Mouse (Mus musculus): ENCODE data around the gene Gm10256. TPM values are rescaled to one million over a fixed set of nuclear protein-coding genes. Genes with fewer than 3 reads are reported as not detected.
"Not testable (repeated sequence)": the region's sequence is repeated elsewhere in the genome, so short reads cannot be mapped to it uniquely, and the experiment has no call there.

Gene Gm10256
- not detected in 2 replicates for polyA plus RNA-seq (2015; fragmentation: Nextera tagmentation; extraction: Ambion mirVana)

DNA sequence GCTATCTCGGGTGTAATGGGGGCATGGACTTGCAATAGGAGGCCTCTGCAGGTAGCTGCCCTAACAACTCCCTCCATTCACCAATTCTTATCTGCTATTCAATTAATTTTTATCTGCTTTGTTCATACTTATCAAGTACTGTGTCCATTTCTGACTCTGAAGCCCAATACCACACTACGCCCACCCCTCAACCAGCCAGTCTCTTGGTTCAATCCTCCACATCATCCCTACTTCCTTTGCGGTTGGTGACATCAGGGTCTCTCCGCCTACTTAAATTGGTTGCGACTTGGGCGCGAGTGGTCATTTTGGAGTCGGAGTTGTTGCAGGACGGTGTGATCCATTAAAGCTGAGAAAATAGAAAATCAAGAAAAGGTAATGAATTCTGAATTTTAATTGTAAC lies at the start of gene Gm10256, which contains the start of gene Rbmy:
Gene Gm10256 (plus strand): TSS at position 320 of the 400 bp plus-strand sequence.
Gene Rbmy (plus strand): TSS at position 301 of the 400 bp plus-strand sequence.
- H3K9me3 ChIP-seq, H3K9ac ChIP-seq: not testable (repeated sequence)
- no CpG with 5 or more reads among the region's 9 CpGs for WGBS

DNA sequence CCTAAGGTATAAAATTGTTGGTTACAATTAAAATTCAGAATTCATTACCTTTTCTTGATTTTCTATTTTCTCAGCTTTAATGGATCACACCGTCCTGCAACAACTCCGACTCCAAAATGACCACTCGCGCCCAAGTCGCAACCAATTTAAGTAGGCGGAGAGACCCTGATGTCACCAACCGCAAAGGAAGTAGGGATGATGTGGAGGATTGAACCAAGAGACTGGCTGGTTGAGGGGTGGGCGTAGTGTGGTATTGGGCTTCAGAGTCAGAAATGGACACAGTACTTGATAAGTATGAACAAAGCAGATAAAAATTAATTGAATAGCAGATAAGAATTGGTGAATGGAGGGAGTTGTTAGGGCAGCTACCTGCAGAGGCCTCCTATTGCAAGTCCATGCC lies 34.4 kb upstream of the Gm10256 start, which contains the start of gene Gm4064:
Gene Gm4064 (minus strand): TSS at position 101 of the 400 bp plus-strand sequence.
- not testable (repeated sequence) for H3K4me2 ChIP-seq; H3K4me1 ChIP-seq (replicated peaks); ATAC-seq (ENCODE audit: low FRiP score, low read depth); H3K27me3 ChIP-seq; H3K9ac ChIP-seq; H3K36me3 ChIP-seq; H3K27ac ChIP-seq (replicated peaks); H3K4me3 ChIP-seq; H3K9me3 ChIP-seq
- no CpG with 5 or more reads among the region's 8 CpGs for WGBS

More for the DNA sequence above, at the start of gene Gm10256, which contains the start of gene Rbmy:
- H3K27me3 ChIP-seq; H3K27ac ChIP-seq (replicated peaks); H3K4me2 ChIP-seq; H3K36me3 ChIP-seq; H3K4me1 ChIP-seq (replicated peaks); H3K4me3 ChIP-seq; ATAC-seq (ENCODE audit: low FRiP score, low read depth): not testable (repeated sequence)

DNA sequence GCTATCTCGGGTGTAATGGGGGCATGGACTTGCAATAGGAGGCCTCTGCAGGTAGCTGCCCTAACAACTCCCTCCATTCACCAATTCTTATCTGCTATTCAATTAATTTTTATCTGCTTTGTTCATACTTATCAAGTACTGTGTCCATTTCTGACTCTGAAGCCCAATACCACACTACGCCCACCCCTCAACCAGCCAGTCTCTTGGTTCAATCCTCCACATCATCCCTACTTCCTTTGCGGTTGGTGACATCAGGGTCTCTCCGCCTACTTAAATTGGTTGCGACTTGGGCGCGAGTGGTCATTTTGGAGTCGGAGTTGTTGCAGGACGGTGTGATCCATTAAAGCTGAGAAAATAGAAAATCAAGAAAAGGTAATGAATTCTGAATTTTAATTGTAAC lies 70.2 kb downstream of the Gm10256 start, which contains the start of gene Gm10352:
Gene Gm10352 (plus strand): TSS at position 301 of the 400 bp plus-strand sequence.
- H3K36me3 ChIP-seq; ATAC-seq (ENCODE audit: low FRiP score, low read depth); H3K27ac ChIP-seq (replicated peaks); H3K9me3 ChIP-seq; H3K4me1 ChIP-seq (replicated peaks); H3K9ac ChIP-seq; H3K27me3 ChIP-seq; H3K4me3 ChIP-seq; H3K4me2 ChIP-seq: not testable (repeated sequence)
- WGBS = no CpG with 5 or more reads among the region's 9 CpGs

Other genes with a start within 250 kb of the Gm10256 start
- not detected in 2 replicates for gene H2al2c, start 231.6 kb upstream of the Gm10256 start, polyA plus RNA-seq (2015; fragmentation: Nextera tagmentation; extraction: Ambion mirVana)
- gene Sry, start 167.0 kb upstream of the Gm10256 start, polyA plus RNA-seq (2015; fragmentation: Nextera tagmentation; extraction: Ambion mirVana) = not detected in 2 replicates
- not detected in 2 replicates for gene H2al2b, start 110.0 kb upstream of the Gm10256 start, polyA plus RNA-seq (2015; fragmentation: Nextera tagmentation; extraction: Ambion mirVana)
- not detected in 2 replicates for gene Gm4064, start 34.5 kb upstream of the Gm10256 start, polyA plus RNA-seq (2015; fragmentation: Nextera tagmentation; extraction: Ambion mirVana)
- gene Rbmy, start within 50 bp of the Gm10256 start, polyA plus RNA-seq (2015; fragmentation: Nextera tagmentation; extraction: Ambion mirVana) = not detected in 2 replicates
- 0.13 TPM in 1 of 2 replicates, not detected in the other for gene Gm10352, start 70.3 kb downstream of the Gm10256 start, polyA plus RNA-seq (2015; fragmentation: Nextera tagmentation; extraction: Ambion mirVana)
- not detected in 2 replicates for gene Gm29289, start 101.9 kb downstream of the Gm10256 start, polyA plus RNA-seq (2015; fragmentation: Nextera tagmentation; extraction: Ambion mirVana)

All from hindbrain, embryonic 15.5 days (tissue).